In genomic region chr7:119545572-119545971, GRCm38 (mm10) we compare ENCODE assay signal across 31 mouse cellular contexts. TPM values are rescaled to one million over a fixed set of nuclear protein-coding genes. Genes with fewer than 3 reads are reported as not detected.
"Had no signal": no experiment of that assay in that cellular context is flagged by ENCODE, and none has a peak within 500 bp of the region (broad histone marks: within the 10 kb centered on the region; RNA-seq: fewer than 3 reads in every experiment).

No protein-coding gene starts in this region.

- H3K36me3 ChIP-seq: heart, embryonic 13.5 days; heart, embryonic 15.5 days; hindbrain, embryonic 10.5 days; hindbrain, embryonic 12.5 days; intestine, embryonic 15.5 days; kidney, embryonic 15.5 days; limb, embryonic 10.5 days; limb, embryonic 12.5 days; liver, embryonic 13.5 days; liver, embryonic 15.5 days had no signal

- H3K9me3 ChIP-seq: heart, embryonic 13.5 days; heart, embryonic 15.5 days; hindbrain, embryonic 10.5 days; hindbrain, embryonic 12.5 days; intestine, embryonic 15.5 days; kidney, embryonic 15.5 days; limb, embryonic 10.5 days; limb, embryonic 12.5 days; liver, embryonic 13.5 days; liver, embryonic 15.5 days had no signal

- H3K9ac ChIP-seq: heart, embryonic 13.5 days; heart, embryonic 15.5 days; hindbrain, embryonic 12.5 days; hindbrain, embryonic 14.5 days; intestine, embryonic 15.5 days; kidney, embryonic 15.5 days; limb, embryonic 12.5 days; liver, embryonic 13.5 days; liver, embryonic 15.5 days had no signal

- H3K4me3 ChIP-seq: heart, adult 2 months; heart, embryonic 13.5 days; heart, embryonic 15.5 days; hindbrain, embryonic 10.5 days; hindbrain, embryonic 12.5 days; intestine, embryonic 15.5 days; kidney, embryonic 15.5 days; layer of hippocampus, adult 2 months; left cerebral cortex, adult 2 months; limb, embryonic 10.5 days; limb, embryonic 12.5 days; liver, embryonic 13.5 days; liver, embryonic 15.5 days had no signal

- H3K27ac ChIP-seq: heart, adult 2 months; heart, embryonic 13.5 days; heart, embryonic 15.5 days; hindbrain, embryonic 10.5 days; hindbrain, embryonic 12.5 days; hindbrain, embryonic 14.5 days; intestine, embryonic 15.5 days; kidney, embryonic 15.5 days; kidney, postnatal 0 days; layer of hippocampus, adult 2 months; left cerebral cortex, adult 2 months; limb, embryonic 10.5 days; limb, embryonic 12.5 days; liver, embryonic 13.5 days; liver, embryonic 15.5 days had no signal

- DNase-seq: gastrocnemius, postnatal 14 days; gastrocnemius, postnatal 36 days; heart, adult 11 months; heart, adult 2 months; heart, postnatal 14 days; heart, postnatal 4 days; kidney, adult 18-20 months; kidney, adult 9 months; kidney, postnatal 25 days; kidney, postnatal 4 days; liver; liver, embryonic 13.5 days had no signal

- H3K4me1 ChIP-seq: heart, embryonic 13.5 days; heart, embryonic 15.5 days; hindbrain, embryonic 10.5 days; hindbrain, embryonic 12.5 days; intestine, embryonic 15.5 days; kidney, embryonic 15.5 days; limb, embryonic 10.5 days; limb, embryonic 12.5 days; liver, embryonic 13.5 days; liver, embryonic 15.5 days had no signal

RNA-seq across cellular contexts. Expression of gene Acsm2, which starts 8.6 kb away (rescaled TPM):
- total RNA-seq: gastrocnemius, adult 8-10 months; gastrocnemius, postnatal 14 days; gastrocnemius, postnatal 36 days; heart, adult 2 months; heart, postnatal 14 days; heart, postnatal 4 days; layer of hippocampus, adult 2 months; layer of hippocampus, postnatal 10 days; layer of hippocampus, postnatal 25 days; left cerebral cortex, adult 2 months; left cerebral cortex, postnatal 14 days; left cerebral cortex, postnatal 36 days had no signal

RNA-seq across cellular contexts. Expression of gene Pdilt, which starts 22.3 kb away (rescaled TPM):
- total RNA-seq: gastrocnemius, adult 18-20 months; gastrocnemius, adult 8-10 months; gastrocnemius, postnatal 14 days; gastrocnemius, postnatal 36 days; heart, adult 2 months; heart, postnatal 14 days; heart, postnatal 4 days; layer of hippocampus, adult 2 months; layer of hippocampus, postnatal 10 days; layer of hippocampus, postnatal 25 days; left cerebral cortex, adult 2 months; left cerebral cortex, postnatal 14 days; left cerebral cortex, postnatal 36 days had no signal

RNA-seq across cellular contexts. Expression of gene Acsm5, which starts 26.3 kb away (rescaled TPM):
- total RNA-seq: gastrocnemius, postnatal 14 days; heart, postnatal 4 days had no signal
